Mouse (Mus musculus) CH12.LX (cell line): ENCODE results near the gene Rita1. TPM values are rescaled to one million over a fixed set of nuclear protein-coding genes. Genes with fewer than 3 reads are reported as not detected.
A peak's percentile ranks its signal among the peaks of the same experiment; 100 is the strongest.

ENCODE experiments used
- DNase-seq: peaks from one replicate; pipeline ENCODE4 v3.0.0-alpha.2; 2013; ENCODE audit errors: extremely low read depth
- H3K27ac ChIP-seq: 2 replicates; pipeline ENCODE4 v1.5.1; 2012; ENCODE audit warnings: low read depth, mild to moderate bottlenecking, control low read depth, moderate library complexity; ENCODE audit not compliant: insufficient read depth
- H3K27me3 ChIP-seq: replicated peaks from 2 replicates; pipeline ENCODE3; 2012; ENCODE audit warnings: inconsistent platforms
- H3K36me3 ChIP-seq, 2 experiments: replicated peaks in 1 of 2; 2 replicates each; pipeline versions ENCODE3 to v1.6.1; 2012; ENCODE audit warnings: inconsistent platforms in 1 of 2, low read length in 1 of 2, mild to moderate bottlenecking in 1 of 2, mixed read lengths in 1 of 2, moderate library complexity in 1 of 2; ENCODE audit not compliant: control insufficient read depth in 1 of 2, insufficient read depth in 1 of 2
- H3K4me1 ChIP-seq, 2 experiments: 2 replicates each; pipeline ENCODE4 v1.6.1; 2012; ENCODE audit warnings: inconsistent platforms in 1 of 2, moderate library complexity in 1 of 2; ENCODE audit not compliant: insufficient read depth in 2 of 2, control insufficient read depth in 1 of 2
- H3K4me2 ChIP-seq: 2 replicates; pipeline ENCODE4 v1.6.1; 2012; ENCODE audit warnings: low read depth, mild to moderate bottlenecking, control low read depth; ENCODE audit not compliant: poor library complexity, insufficient read depth, severe bottlenecking
- H3K4me3 ChIP-seq, 3 experiments: fragments of 150-350 bp in 1 of 3; sonication (generic) in 1 of 3; replicated peaks in 1 of 3; 2 replicates each; pipeline versions ENCODE3 to v1.5.1; 2011 to 2012; ENCODE audit warnings: low read depth in 2 of 3, low read length in 2 of 3, mild to moderate bottlenecking in 2 of 3, moderate library complexity in 2 of 3, control low read depth in 1 of 3, improper control_type of control experiment in 1 of 3, inconsistent platforms in 1 of 3, mixed read lengths in 1 of 3; ENCODE audit not compliant: poor library complexity in 1 of 3
- H3K79me2 ChIP-seq: replicated peaks from 2 replicates; pipeline ENCODE4 v1.6.1; 2012; ENCODE audit warnings: mild to moderate bottlenecking, moderate library complexity; ENCODE audit not compliant: control insufficient read depth, poor library complexity, insufficient read depth, severe bottlenecking; ENCODE audit errors: extremely low read depth
- H3K9ac ChIP-seq: 2 replicates; pipeline ENCODE4 v1.6.1; 2012; ENCODE audit warnings: low read depth, mild to moderate bottlenecking, control low read depth, moderate library complexity; ENCODE audit not compliant: insufficient read depth
- H3K9me3 ChIP-seq: replicated peaks from 2 replicates; pipeline ENCODE3; 2012; ENCODE audit warnings: low read length, inconsistent platforms, mixed read lengths
- CHD2 ChIP-seq: IDR thresholded peaks from 2 replicates; pipeline ENCODE4 v1.6.1; 2011; ENCODE audit warnings: low read length, improper control_type of control experiment
- CTCF ChIP-seq, 2 experiments: IDR thresholded peaks in 1 of 2; conservative IDR thresholded peaks in 1 of 2; 2 replicates each; pipeline ENCODE4 v1.5.1; 2011 to 2012; ENCODE audit warnings: low read depth in 2 of 2, low read length in 2 of 2, improper control_type of control experiment in 1 of 2, inconsistent platforms in 1 of 2, mild to moderate bottlenecking in 1 of 2, moderate library complexity in 1 of 2
- ELF1 ChIP-seq: IDR thresholded peaks from 2 replicates; pipeline ENCODE4 v1.6.1; 2014; ENCODE audit warnings: low read depth, mild to moderate bottlenecking, inconsistent platforms, low read length, improper control_type of control experiment
- EP300 ChIP-seq: IDR thresholded peaks from 2 replicates; pipeline ENCODE4 v1.6.1; 2011; ENCODE audit warnings: low read length, improper control_type of control experiment
- ETS1 ChIP-seq: conservative IDR thresholded peaks from 2 replicates; pipeline ENCODE4 v1.6.1; 2012; ENCODE audit warnings: low read depth, mild to moderate bottlenecking, inconsistent platforms, low read length, improper control_type of control experiment, moderate library complexity
- JUN ChIP-seq: IDR thresholded peaks from 2 replicates; pipeline ENCODE4 v1.6.1; 2011; ENCODE audit warnings: low read depth, mild to moderate bottlenecking, low read length, improper control_type of control experiment, moderate library complexity; ENCODE audit not compliant: insufficient read depth
- JUND ChIP-seq: conservative IDR thresholded peaks from 2 replicates; pipeline ENCODE4 v1.6.1; 2011; ENCODE audit warnings: low read depth, low read length, improper control_type of control experiment
- KAT2A ChIP-seq: IDR thresholded peaks from 2 replicates; pipeline ENCODE4 v1.6.1; 2012; ENCODE audit warnings: low read length, improper control_type of control experiment, inconsistent platforms; ENCODE audit not compliant: insufficient replicate concordance
- MAZ ChIP-seq: IDR thresholded peaks from 2 replicates; pipeline ENCODE4 v1.6.1; 2012; ENCODE audit warnings: low read depth, mild to moderate bottlenecking, inconsistent platforms, low read length, improper control_type of control experiment, moderate library complexity
- MXI1 ChIP-seq: IDR thresholded peaks from 2 replicates; pipeline ENCODE4 v1.6.1; 2011; ENCODE audit warnings: mild to moderate bottlenecking, low read depth, low read length, improper control_type of control experiment
- NRF1 ChIP-seq: IDR thresholded peaks from 2 replicates; pipeline ENCODE4 v1.6.1; 2014; ENCODE audit warnings: low read depth, mild to moderate bottlenecking, inconsistent platforms, low read length, improper control_type of control experiment, moderate library complexity
- POLR2A ChIP-seq: IDR thresholded peaks from 2 replicates; pipeline ENCODE4 v1.6.1; 2011; ENCODE audit warnings: low read depth, mild to moderate bottlenecking, improper control_type of control experiment, low read length
- RAD21 ChIP-seq: IDR thresholded peaks from 2 replicates; pipeline ENCODE4 v1.6.1; 2011; ENCODE audit warnings: low read depth, mild to moderate bottlenecking, low read length, improper control_type of control experiment, moderate library complexity
- SIN3A ChIP-seq: IDR thresholded peaks from 2 replicates; pipeline ENCODE4 v1.6.1; 2012; ENCODE audit warnings: low read length, improper control_type of control experiment, inconsistent platforms
- SMC3 ChIP-seq: IDR thresholded peaks from 2 replicates; pipeline ENCODE4 v1.6.1; 2011; ENCODE audit warnings: low read depth, low read length, improper control_type of control experiment
- ZNF384 ChIP-seq: IDR thresholded peaks from 2 replicates; pipeline ENCODE4 v1.6.1; 2012; ENCODE audit warnings: low read depth, low read length, improper control_type of control experiment, inconsistent platforms
- dilution Hi-C: fragments of 300-500 bp; cut with MboI; formaldehyde crosslinking; loops from 2 replicates; pipeline ENCODE4 v1.14.3; 2020; ENCODE audit warnings: low sequenced_read_pairs; ENCODE audit not compliant: extremely low pct_unique_long_range_greater_than_20kb, extremely low pct_ligation_motif_present
- in situ Hi-C: fragments of 300-500 bp; cut with MboI; formaldehyde crosslinking; loops from 3 replicates; pipeline ENCODE4 v1.14.3; 2019; ENCODE audit warnings: low sequenced_read_pairs, low pct_ligation_motif_present, low pct_unique_long_range_greater_than_20kb, mixed read lengths
- polyA plus RNA-seq: library from polyadenylated mRNA; unstranded; fragments of >175 nt; gene quantifications from 2 replicates; pipeline ENCODE4 v1.2.1, GENCODE M21; 2012; ENCODE audit warnings: low read depth; ENCODE audit not compliant: insufficient read length
- total RNA-seq, 2 experiments: library from RNA; depleted of rRNA; stranded (reverse); fragments of 300-350 nt in 1 of 2; fragments of >200 nt in 1 of 2; gene quantifications; 2 replicates each; pipeline ENCODE4 v1.2.3; 2012 to 2014

Rita1 gene
- total and polyA plus RNA-seq, 3 experiments = 6.3 to 10.2 (median 7.3) TPM

DNA sequence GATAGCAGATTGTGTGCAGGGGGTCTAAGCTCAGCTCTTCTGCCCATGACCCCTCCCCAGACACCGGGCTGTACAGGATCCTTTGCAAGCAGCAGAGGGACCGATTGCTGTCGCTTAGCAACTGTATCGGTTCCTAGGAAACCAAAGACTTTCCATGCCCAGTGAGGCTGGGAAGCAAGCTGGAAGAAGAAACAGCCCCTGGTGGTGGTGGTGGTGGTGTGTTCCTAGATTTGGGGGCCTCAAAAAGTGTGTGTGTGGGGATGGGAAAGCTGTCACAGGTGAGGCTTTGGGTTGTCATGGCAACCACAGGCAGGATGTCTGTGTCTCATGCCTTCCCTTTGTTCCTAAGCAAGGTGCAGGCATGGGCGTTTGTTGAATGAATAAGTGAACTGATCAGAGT lies 48.4 kb upstream of the Rita1 start:
- no peak for DNase-seq

DNA sequence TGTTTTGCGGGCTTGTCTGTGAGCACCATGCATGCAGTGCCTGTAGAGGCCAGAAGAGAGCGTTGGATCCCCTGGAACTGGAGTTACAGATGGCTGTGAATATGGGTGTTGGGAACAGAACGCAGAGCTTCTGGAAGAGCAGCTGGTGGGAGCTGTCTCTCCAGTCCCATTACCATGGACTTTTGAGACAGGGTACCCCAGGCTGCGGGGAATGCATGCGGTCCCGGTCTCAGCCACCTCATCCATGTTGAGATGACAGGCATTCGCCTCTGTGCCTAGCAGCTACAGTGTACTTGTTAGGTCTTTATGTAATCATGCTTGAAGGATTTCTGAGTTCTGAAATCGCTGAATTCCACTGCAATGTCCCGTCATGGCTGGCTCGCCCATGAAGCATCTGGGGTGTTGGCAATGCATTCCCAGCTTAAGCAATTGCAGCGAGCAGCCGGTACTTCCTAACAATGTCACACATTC lies 43.9 kb upstream of the Rita1 start:
- DNase-seq = no peak
- Histone ChIP-seq H3K4me1 (peaks cover 14 to 26% of the 10 kb centered on the region in 2 experiments), H3K36me3 (peaks cover 13 to 81% of the 10 kb centered on the region in 2 experiments), H3K9ac (no peak overlapping the region), H3K9me3 (no peaks in the 10 kb centered on the region), H3K4me3 (no peak overlapping the region), H3K27me3 (no peaks in the 10 kb centered on the region), H3K4me2 (no peak overlapping the region), H3K27ac (no peak overlapping the region), H3K79me2 (no peaks in the 10 kb centered on the region)
- TF ChIP-seq ETS1 (no peak), CTCF (conservative IDR thresholded peaks at IDR 0.05 in 1 of 2, IDR thresholded peaks at IDR 0.05 in 1 of 2; ENCODE audit: low read depth in 2 of 2, low read length in 2 of 2) (0 out of 4 replicates have a peak, but pooled peaks of 1 of the 2 experiments have one; percentile 1)
- dilution Hi-C loops (no loop called here), in situ Hi-C loops (loop anchor here (5.0 kb wide), 1 partner anchor 34 kb away; no protein-coding TSS in a partner anchor)

More for the DNA sequence above, 48.4 kb upstream of the Rita1 start:
- in situ Hi-C loops = no loop called here
- TF ChIP-seq MXI1 (no peak), NRF1 (no peak), RAD21 (no peak)
- no peak overlapping the region for H3K4me3 ChIP-seq
- peaks cover 4 to 27% of the 10 kb centered on the region in 2 experiments for H3K4me1 ChIP-seq
- peaks cover 21 to 94% of the 10 kb centered on the region in 2 experiments for H3K36me3 ChIP-seq
- no peak overlapping the region for H3K9ac ChIP-seq
- H3K27me3 ChIP-seq = no peaks in the 10 kb centered on the region
- no peaks in the 10 kb centered on the region for H3K9me3 ChIP-seq
- H3K79me2 ChIP-seq = no peaks in the 10 kb centered on the region
- H3K27ac ChIP-seq = no peak overlapping the region
- H3K4me2 ChIP-seq = no peak overlapping the region
- dilution Hi-C loops = no loop called here

DNA sequence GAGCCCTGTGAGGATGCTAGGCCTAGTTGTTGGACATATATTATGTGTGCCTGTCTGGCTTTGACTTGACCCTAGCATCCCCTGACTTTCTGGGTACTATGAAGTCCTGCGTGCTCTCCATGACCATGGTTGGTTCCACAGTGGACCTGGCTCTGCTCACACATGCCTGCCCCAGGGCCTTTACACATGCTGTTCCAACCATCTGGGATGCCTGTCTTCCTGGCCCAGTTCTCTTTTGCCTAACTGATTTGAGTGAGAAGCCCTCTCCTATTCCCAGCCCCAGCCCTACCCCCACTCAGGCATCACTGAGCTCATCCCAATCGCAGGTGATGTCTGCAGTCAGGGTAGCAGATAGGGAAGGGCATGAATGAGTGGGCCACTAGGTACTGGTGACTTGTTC lies 41.5 kb upstream of the Rita1 start:
- TF ChIP-seq CHD2 (no peak), SIN3A (no peak), MAZ (no peak), MXI1 (no peak), ETS1 (no peak), SMC3 (no peak), EP300 (no peak), POLR2A (no peak), KAT2A (no peak), JUND (no peak), JUN (no peak), ZNF384 (no peak), ELF1 (no peak)
- TF ChIP-seq, all 38 proteins: peak for 0
- Histone ChIP-seq H3K4me2 (no peak overlapping the region), H3K27ac (no peak overlapping the region), H3K36me3 (peaks cover 10 to 61% of the 10 kb centered on the region in 2 experiments), H3K9ac (no peak overlapping the region), H3K79me2 (no peaks in the 10 kb centered on the region), H3K4me1 (peaks cover 18 to 45% of the 10 kb centered on the region in 2 experiments), H3K27me3 (no peaks in the 10 kb centered on the region), H3K9me3 (no peaks in the 10 kb centered on the region), H3K4me3 (no peak overlapping the region)
- dilution Hi-C loops = no loop called here
- in situ Hi-C loops = no loop called here
- no peak for DNase-seq
